Mouse (Mus musculus) kidney, embryonic 16.5 days (tissue): ENCODE data around the gene Gm20388. TPM values are rescaled to one million over a fixed set of nuclear protein-coding genes. Genes with fewer than 3 reads are reported as not detected.

ENCODE experiments used
- ATAC-seq: fragments of 200-750 bp; cut with Nextera tagmentation; 2 replicates; pipeline ENCODE4 v1.8.0; 2017; ENCODE audit warnings: moderate TSS enrichment; ENCODE audit not compliant: low FRiP score, low TSS enrichment
- H3K27ac ChIP-seq: fragments of 300-500 bp; sonication (generic); 2 replicates; pipeline ENCODE4 v1.5.1; 2014; ENCODE audit warnings: low read length
- H3K27me3 ChIP-seq: fragments of 300-500 bp; sonication (generic); 2 replicates; pipeline ENCODE4 v1.6.1; 2014; ENCODE audit warnings: low read length, control low read depth, mixed read lengths; ENCODE audit not compliant: insufficient read depth
- H3K36me3 ChIP-seq: fragments of 300-500 bp; sonication (generic); 2 replicates; pipeline ENCODE4 v1.6.1; 2014; ENCODE audit warnings: low read length, control low read depth, mixed read lengths; ENCODE audit not compliant: insufficient read depth
- H3K4me1 ChIP-seq: fragments of 300-500 bp; sonication (generic); 2 replicates; pipeline ENCODE4 v1.6.1; 2014; ENCODE audit warnings: low read length, control low read depth, mixed read lengths; ENCODE audit not compliant: insufficient read depth
- H3K4me2 ChIP-seq: fragments of 300-500 bp; sonication (generic); replicated peaks from 2 replicates; pipeline ENCODE4 v1.6.1; 2014; ENCODE audit warnings: low read depth, low read length
- H3K4me3 ChIP-seq: fragments of 300-500 bp; sonication (generic); 2 replicates; pipeline ENCODE4 v1.5.1; 2014; ENCODE audit warnings: mild to moderate bottlenecking, low read length
- H3K9ac ChIP-seq: fragments of 300-500 bp; sonication (generic); replicated peaks from 2 replicates; pipeline ENCODE4 v1.6.1; 2014; ENCODE audit warnings: low read length
- H3K9me3 ChIP-seq: fragments of 300-500 bp; sonication (generic); 2 replicates; pipeline ENCODE4 v1.6.1; 2016; ENCODE audit warnings: low read length, control low read depth
- WGBS: fragments of 180-500 bp; shearing (Covaris S2); extraction: QIAGEN DNeasy Blood & Tissue Kit; methylation state at CpG from one replicate; pipeline ENCODE4 v1.1.7; 2014; 5-methylcytosine and 5-hydroxymethylcytosine counted together
- polyA plus RNA-seq: library from polyadenylated mRNA; unstranded; fragments of >200 nt; fragmentation: Nextera tagmentation; extraction: Ambion mirVana; gene quantifications from 2 replicates; pipeline ENCODE4 v1.2.1, GENCODE M21; 2015

Gm20388 gene
- polyA plus RNA-seq, 1 experiment from 2014 or later, result 7.7 TPM

DNA sequence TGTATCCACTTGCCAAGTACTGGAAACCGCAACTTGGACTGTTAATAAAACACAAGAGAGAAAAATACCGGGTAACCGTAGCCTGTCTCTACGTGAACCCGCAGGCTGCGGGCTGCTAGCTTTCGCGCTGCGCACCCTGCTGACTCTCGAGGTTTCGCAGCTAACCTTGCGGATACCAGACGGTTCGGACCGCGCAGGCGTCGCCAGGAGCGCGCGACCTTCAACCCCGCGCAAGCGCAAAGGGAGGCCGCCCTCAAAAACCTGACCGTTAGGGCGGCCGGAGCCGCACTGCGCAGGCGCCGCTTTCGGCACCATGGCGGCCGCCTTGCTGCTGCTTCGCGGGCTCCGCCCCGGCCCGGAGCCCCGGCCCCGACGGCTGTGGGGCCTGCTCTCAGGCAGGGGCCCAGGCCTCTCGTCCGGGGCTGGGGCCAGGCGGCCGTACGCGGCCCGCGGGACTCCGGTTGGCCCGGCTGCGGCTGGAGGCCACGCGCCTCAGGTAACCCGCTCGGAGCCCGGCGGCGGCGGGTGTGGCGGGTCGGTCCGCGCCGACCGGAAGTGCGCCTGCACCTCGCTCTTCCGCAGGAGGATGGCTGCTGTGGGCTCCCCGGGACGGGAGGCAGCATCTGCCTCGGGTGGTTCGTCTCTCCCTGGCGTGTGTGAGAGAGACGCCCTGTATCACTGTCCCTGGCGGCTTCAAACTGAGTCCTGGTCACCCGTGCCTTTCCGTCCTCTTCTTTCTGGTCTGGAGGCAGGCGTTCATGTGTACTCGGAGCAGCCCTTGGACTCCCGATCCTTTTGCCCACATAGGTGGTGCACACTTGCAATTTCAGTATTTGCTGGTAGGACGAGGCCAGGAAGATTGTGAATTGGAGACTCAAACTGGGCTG lies 3154.8 kb downstream of the Gm20388 start:
- H3K27ac ChIP-seq, result peak overlapping the region; percentile 90
- no peaks in the 10 kb centered on the region for H3K27me3 ChIP-seq
- under 1% methylated on average over 82 of the region's 84 CpGs for WGBS
- no peaks in the 10 kb centered on the region for H3K36me3 ChIP-seq
- no peaks in the 10 kb centered on the region for H3K9me3 ChIP-seq
- peak overlapping the region; percentile 98 for H3K9ac ChIP-seq
- H3K4me3 ChIP-seq, result peak overlapping the region; percentile 96
- peaks cover 18% of the 10 kb centered on the region for H3K4me1 ChIP-seq
- peak overlapping the region; percentile 76 for H3K4me2 ChIP-seq
- peak; percentile 97 for ATAC-seq

GRCm38 (mm10) chr8:123066101-123066683 lies 3155.6 kb downstream of the Gm20388 start:
- Histone ChIP-seq H3K9me3 (no peaks in the 10 kb centered on the region), H3K36me3 (peaks cover 3% of the 10 kb centered on the region; the same call in 1 of the 2 replicates), H3K27ac (peak overlapping the region; percentile 90), H3K9ac (peak overlapping the region; percentile 98), H3K4me2 (peak overlapping the region; percentile 76), H3K4me1 (peaks cover 18% of the 10 kb centered on the region), H3K4me3 (peak overlapping the region; percentile 96), H3K27me3 (no peaks in the 10 kb centered on the region)
- 31% methylated on average over 7 of the region's 7 CpGs for WGBS
- no peak for ATAC-seq

DNA sequence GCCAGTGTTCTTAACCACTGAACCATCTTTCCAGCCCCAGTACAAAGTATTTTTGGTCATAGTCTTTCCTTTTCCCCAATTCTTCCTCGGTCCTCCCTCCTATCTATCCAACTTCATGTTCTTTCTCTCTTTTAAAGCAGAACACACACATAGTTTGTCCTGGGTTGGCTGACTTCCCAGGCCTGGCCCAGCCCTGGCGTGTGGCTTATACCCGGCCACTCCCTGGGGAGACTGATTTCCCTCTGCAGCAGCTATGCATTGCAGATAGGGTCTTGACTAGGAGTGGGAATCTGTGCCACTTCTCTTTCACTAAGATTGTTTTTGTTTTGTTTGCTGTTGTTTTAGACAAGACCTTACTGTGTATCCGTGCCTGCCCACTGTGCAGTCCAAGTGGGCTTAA lies 3160.5 kb downstream of the Gm20388 start:
- H3K4me1 ChIP-seq, result peaks cover 8% of the 10 kb centered on the region
- no peak overlapping the region for H3K4me3 ChIP-seq
- H3K4me2 ChIP-seq, result no peak overlapping the region
- no peak for ATAC-seq
- no peaks in the 10 kb centered on the region for H3K27me3 ChIP-seq
- H3K9ac ChIP-seq, result no peak overlapping the region
- no peaks in the 10 kb centered on the region for H3K9me3 ChIP-seq
- WGBS, result 79% methylated on average over 4 of the region's 4 CpGs
- no peak overlapping the region for H3K27ac ChIP-seq
- peaks cover 28% of the 10 kb centered on the region for H3K36me3 ChIP-seq

GRCm38 (mm10) chr8:123077213-123077612 lies 3166.6 kb downstream of the Gm20388 start:
- Histone ChIP-seq H3K27me3 (no peaks in the 10 kb centered on the region), H3K4me1 (no peaks in the 10 kb centered on the region), H3K4me2 (no peak overlapping the region), H3K4me3 (no peak overlapping the region), H3K27ac (no peak overlapping the region), H3K36me3 (peaks cover 73% of the 10 kb centered on the region), H3K9ac (no peak overlapping the region), H3K9me3 (no peaks in the 10 kb centered on the region)
- WGBS, result 85% methylated on average over 6 of the region's 6 CpGs
- ATAC-seq, result no peak

- Histone ChIP-seq H3K4me3 (no peak overlapping the region), H3K9ac (no peak overlapping the region), H3K36me3 (peaks cover 70% of the 10 kb centered on the region), H3K4me2 (no peak overlapping the region), H3K27ac (no peak overlapping the region), H3K27me3 (no peaks in the 10 kb centered on the region), H3K9me3 (no peaks in the 10 kb centered on the region), H3K4me1 (no peaks in the 10 kb centered on the region)
- no peak for ATAC-seq
- 80% methylated on average over 6 of the region's 6 CpGs for WGBS
These were observed 3172.4 kb downstream of the Gm20388 start for GRCm38 (mm10) chr8:123082993-123083392.

DNA sequence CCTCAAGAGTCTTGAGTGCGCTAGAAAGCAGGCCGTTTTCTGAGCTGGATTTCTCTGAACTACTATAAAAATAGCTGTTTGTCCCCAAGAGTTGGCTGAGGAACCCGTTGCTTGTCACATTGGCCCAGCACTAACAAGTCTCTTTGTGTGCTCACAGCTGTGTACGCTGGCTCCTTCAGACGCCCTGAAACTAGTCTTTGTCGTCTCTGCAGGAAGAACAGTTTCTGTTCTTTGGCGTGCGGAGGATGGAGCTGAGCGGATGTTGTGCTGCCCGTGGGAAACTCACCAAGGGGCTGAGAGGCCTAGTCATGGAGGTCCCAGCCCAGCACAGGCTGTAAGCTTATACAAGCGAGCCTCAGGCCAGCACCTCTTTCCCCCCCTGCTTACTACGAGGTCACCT lies 3173.0 kb downstream of the Gm20388 start:
- Histone ChIP-seq H3K4me3 (no peak overlapping the region), H3K4me2 (no peak overlapping the region), H3K4me1 (no peaks in the 10 kb centered on the region), H3K36me3 (peaks cover 68% of the 10 kb centered on the region), H3K27ac (no peak overlapping the region), H3K9ac (no peak overlapping the region), H3K9me3 (no peaks in the 10 kb centered on the region), H3K27me3 (no peaks in the 10 kb centered on the region)
- 96% methylated on average over 12 of the region's 12 CpGs for WGBS
- ATAC-seq, result no peak

- Histone ChIP-seq H3K27ac (no peak overlapping the region), H3K9ac (no peak overlapping the region), H3K4me3 (no peak overlapping the region), H3K27me3 (no peaks in the 10 kb centered on the region), H3K36me3 (peaks cover 71% of the 10 kb centered on the region), H3K4me2 (no peak overlapping the region), H3K9me3 (no peaks in the 10 kb centered on the region), H3K4me1 (no peaks in the 10 kb centered on the region)
- WGBS, result 82% methylated on average over 9 of the region's 9 CpGs
- no peak for ATAC-seq
These were observed 3176.6 kb downstream of the Gm20388 start for GRCm38 (mm10) chr8:123087289-123087688.

DNA sequence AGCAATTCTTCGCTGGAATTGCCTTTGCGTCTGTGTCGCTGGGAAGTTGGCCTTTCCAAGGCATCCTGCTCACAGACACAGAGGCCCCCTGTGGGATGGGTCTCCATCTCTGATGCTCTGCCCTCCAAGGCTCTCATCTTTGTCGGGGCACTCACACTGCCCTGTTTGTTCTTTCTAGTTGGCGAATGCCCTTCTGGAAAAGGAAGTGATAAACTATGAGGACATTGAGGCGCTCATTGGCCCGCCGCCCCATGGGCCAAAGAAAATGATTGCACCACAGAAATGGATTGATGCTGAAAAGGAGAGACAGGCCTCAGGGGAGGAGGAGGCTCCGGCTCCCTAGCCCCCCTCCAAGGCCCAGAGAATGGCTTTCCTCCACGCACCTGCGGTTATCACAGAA lies 3186.6 kb downstream of the Gm20388 start:
- no peaks in the 10 kb centered on the region for H3K27me3 ChIP-seq
- WGBS, result 91% methylated on average over 11 of the region's 11 CpGs

GRCm38 (mm10) chr8:123097786-123098584 lies 3187.3 kb downstream of the Gm20388 start:
- Histone ChIP-seq H3K9me3 (no peaks in the 10 kb centered on the region), H3K27ac (peak overlapping the region; percentile 79), H3K27me3 (no peaks in the 10 kb centered on the region), H3K36me3 (peaks cover 23% of the 10 kb centered on the region), H3K9ac (no peak overlapping the region), H3K4me1 (peaks cover 5% of the 10 kb centered on the region; the same call in 1 of the 2 replicates), H3K4me2 (no peak overlapping the region), H3K4me3 (no peak overlapping the region)
- peak; percentile 78 for ATAC-seq
- WGBS, result 54% methylated on average over 12 of the region's 12 CpGs

More for the DNA sequence above, 3186.6 kb downstream of the Gm20388 start:
- no peak overlapping the region for H3K9ac ChIP-seq
- no peaks in the 10 kb centered on the region for H3K9me3 ChIP-seq
- no peak overlapping the region for H3K4me3 ChIP-seq
- H3K27ac ChIP-seq, result peak overlapping the region; percentile 79
- peaks cover 23% of the 10 kb centered on the region for H3K36me3 ChIP-seq
- no peak for ATAC-seq
- H3K4me1 ChIP-seq, result peaks cover 5% of the 10 kb centered on the region; the same call in 1 of the 2 replicates
- no peak overlapping the region for H3K4me2 ChIP-seq
